Mouse (Mus musculus) lung, postnatal 14 days (tissue): ENCODE results near the gene Oaz1.
"Not testable (repeated sequence)": the region's sequence is repeated elsewhere in the genome, so short reads cannot be mapped to it uniquely, and the experiment has no call there.

ENCODE experiments used
- DNase-seq: peaks from one replicate; pipeline ENCODE4 v3.0.0; 2021

Oaz1 gene

DNA sequence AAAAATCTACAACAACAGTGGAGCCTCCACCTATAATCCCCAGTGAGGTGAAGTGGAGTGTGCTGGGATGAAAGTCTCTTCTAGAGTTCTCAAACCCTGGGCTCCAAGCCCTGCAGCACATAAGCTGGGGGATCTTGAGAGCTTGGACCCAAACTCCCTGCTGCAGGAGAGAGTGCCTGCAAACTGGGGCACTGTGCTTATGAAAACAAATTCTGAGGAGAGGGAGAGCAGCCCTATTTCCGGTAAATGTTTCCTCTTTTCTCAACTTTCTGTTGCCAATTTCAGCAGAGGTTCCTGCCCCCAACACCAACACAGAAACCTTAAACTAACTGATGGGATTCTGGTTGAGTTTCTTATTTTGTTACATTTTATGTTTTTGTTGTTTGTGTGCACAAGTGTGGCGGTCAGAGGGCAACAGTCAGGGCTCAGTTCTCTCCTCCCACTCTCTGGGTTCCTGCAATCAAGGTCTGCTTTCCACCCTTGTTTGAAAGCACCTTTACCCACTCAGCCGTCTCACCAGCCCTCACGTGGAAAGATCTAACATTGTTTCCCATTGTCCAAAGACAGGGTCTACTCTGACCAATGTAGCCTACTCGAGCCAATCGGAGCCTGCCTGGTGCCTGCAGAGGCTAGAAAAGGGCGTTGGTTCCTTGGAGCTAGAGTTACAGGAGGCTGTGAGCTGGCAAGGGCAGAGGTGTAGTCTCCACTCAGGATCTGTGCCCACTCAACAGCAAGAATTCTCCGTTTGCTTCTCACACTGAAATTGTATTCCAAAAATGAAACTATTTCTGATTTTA, 2.4 kb upstream of the Oaz1 start:
- no peak for DNase-seq

DNA sequence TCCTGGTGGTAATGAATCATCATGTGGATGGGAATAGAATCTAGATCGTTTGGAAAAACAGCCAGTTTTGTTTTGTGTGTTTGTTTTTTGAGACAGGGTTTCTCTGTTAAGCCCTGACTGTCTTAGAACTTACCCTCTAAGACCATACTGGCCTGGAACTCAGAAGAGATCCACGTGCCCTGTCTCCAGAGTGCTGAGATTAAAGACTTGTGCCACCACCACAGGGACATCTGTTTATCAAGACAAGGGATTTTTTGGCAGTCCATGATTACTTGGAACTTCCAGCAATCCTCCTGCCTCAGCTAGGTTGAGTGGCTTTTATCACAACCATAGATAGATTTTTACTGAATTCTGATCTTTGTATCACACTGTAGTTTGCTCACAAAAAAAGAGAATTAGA, 1.6 kb upstream of the Oaz1 start:
- DNase-seq, result no peak

DNA sequence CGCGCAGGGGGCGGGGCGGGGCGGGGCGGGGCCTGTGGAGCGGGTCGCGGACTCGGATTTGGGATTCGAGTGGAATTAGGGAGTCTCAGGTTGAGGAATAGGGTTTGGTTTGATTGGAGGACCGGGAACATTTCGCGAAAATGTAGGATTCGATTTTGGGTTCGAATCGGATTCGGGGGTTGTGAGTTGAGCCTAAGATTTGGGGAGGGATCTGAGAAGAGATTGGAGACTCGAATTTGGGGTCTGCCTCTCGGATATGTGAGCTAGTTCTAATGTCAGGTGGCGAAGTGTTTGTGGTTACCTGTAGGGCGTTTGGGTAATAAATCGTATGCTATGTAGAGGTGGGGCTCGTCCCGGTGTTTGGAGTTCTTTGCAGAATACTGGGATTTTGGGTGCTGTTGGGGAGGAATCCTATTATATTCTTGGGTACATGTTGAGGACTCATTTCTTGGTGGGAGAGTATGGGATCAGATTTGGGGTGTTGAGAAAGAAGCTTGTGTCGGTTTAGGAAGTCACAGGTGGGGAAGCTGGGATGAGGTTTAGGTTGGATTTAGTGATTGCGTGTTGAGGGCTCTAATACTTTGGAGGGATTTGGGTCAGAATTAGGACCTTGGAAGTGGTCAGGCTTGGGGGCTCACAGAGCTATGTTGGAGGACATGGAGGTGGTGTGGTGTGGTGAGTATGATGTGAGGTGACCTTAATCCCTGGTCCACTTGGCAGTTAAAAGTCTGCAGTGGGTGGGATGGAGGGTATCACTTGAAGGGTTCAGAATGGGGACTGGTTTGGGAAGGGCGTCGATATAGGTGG, 810 bp downstream of the Oaz1 start:
- DNase-seq, result no peak

DNA sequence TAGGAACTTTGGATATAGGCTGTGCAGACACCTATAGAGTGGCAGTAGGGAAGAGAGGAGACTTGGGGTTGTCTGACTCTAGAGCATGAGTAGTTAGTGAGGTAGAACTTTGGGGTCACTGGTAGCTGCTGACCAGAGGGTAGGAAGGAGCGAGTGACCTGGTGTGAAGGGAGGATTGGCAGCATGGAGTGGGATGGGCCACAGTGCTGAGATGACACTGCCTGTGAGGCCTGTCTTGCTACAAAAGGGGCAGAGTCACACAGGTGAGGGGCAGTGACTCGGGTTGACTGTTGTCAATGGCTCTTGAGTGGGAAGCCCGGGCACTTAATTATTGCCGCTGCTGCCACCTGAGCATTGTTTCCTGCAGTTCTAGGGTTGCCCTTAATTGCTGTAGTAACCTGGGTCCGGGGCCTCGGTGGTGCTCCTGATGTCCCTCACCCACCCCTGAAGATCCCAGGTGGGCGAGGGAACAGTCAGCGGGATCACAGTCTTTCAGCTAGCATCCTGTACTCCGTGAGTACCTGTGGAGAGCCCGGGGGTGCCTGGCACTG, 1.5 kb downstream of the Oaz1 start:
- no peak for DNase-seq

DNA sequence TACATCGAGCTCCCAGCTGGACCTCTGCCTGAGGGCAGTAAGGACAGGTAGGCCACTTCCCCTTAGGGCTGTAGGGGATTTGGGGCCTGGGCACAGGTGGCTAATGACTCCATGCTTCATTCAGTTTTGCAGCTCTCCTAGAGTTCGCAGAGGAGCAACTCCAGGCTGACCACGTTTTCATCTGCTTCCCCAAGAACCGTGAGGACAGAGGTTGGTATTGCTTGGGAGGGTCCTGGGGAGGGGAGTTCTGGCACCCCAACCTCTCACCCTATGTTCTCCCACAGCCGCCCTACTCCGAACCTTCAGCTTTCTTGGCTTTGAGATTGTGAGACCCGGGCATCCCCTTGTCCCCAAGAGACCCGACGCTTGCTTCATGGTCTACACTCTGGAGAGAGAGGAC, 2.1 kb downstream of the Oaz1 start:
- DNase-seq, result not testable (repeated sequence)

DNA sequence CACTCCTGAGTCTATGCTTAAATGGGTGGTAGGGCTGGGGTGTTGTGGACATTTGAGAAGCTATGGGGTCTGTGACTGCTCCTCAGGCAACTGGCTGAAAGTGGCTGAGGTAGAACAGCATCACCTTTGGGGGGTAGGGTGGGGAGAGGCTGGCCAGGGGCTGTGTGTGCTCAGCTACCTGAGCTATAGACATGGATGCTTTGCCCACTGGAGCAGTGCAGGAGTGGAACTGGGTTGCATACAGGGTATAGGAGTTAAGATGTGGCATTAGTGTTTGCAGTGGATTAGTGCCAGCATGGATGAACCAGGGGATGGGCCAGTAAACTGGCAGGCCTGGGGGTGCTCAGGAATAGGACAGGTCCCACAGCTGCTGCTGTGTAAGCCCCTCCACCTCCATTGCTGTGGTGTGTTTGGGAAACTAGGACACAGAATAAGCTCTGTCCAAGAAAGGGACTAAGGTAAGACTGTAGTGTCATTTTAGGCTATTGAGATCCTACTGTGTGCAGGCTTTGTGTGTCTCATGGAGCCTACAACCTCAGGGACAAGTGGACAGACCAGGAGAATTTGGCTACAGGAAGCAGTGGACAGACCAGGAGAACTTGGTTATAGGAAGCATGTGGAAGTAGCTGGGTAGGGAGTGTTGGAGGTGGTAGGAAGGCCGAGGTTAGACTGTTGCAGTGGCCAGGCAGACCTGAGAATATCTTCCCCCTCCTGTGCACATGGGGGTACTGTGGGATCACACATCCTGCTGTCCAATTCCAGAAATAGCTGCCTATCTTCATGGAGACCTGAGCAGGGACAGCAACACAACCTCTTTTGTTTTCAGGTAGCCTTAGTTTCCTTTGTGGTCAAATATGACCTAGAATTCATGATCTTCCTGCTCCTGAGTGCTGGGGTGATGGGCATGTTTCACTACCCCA, 3.2 kb downstream of the Oaz1 start:
- no peak for DNase-seq

DNA sequence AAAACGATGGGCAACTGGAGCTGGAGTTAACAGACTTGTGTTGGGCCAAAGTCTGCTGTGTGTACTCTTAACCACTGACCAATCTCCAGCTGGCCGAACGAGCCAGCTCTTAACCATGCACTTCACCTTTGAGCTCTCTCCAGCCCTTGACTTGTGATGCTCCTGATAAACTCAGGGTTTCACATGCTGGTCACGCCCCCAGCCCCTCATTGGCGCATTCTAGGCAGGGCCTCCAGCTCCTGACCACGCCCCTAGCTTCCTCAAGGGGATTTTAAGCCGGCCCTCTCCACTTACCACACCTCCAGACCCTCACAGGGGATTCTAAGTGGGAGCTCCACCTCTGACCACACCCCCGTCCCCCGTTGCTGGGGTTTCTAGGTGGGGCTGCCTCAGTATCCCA, 4.7 kb downstream of the Oaz1 start:
- peak; percentile 69 for DNase-seq

DNA sequence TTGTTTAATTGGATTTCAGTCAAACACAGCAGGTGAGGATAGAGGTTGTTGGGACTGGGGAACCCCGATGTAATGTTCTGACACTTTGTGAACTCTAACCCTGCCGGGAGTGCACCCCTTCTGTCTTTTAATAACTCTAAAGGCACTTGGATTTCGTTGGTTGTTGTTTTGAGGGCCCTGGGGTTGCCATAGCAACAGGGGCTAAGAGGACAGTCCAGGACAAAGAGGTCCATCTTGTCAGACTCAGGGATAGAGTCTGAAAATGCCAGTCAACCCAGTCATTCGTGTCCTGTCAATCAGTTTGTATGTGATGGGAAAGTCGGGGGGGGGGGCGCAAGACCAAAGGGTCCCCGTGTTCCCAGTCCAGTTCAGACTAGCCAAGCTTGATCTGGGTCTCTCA, 6.4 kb downstream of the Oaz1 start:
- no peak for DNase-seq

DNA sequence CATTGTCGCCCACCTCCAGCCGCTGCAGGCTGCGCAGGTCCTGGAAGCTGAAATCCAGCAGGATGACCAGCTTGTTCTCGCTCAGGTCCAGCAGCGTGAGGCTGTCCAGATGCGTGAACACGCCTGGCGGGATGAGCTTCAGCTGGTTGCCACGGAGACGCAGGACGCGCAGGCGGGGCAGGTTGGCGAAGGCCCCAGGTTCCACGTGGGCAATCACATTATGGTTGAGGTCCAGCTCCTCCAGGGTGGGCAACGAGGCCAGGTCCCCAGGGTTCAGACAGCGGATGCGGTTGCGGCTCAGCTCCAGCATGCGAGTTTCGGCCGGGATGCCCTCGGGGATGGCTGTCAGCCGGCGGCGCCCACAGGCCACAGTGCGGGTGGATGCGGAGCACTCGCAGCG, 9.2 kb downstream of the Oaz1 start:
- no peak for DNase-seq

DNA sequence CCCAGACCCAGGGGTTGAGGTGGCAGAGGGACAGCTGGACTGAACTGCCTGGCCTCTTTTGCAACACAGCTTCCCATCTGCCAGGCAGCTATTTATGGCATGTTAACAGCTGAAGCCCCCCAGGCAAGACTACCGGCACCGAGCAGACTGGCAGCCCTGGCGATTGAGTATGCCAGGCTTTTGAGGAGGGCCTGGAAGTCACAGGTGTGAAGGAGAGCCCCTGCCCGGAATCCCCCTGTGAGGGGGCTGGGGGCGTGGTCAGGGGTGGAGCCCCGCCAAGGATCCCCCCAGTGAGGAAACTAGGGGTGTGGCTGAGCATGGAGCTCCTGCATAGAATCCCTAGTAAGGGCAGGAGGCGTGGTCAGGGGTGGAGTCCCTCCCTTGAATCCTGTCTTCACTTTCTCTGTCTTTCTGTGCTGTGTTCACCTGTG, 10.5 kb downstream of the Oaz1 start:
- DNase-seq, result no peak

DNA sequence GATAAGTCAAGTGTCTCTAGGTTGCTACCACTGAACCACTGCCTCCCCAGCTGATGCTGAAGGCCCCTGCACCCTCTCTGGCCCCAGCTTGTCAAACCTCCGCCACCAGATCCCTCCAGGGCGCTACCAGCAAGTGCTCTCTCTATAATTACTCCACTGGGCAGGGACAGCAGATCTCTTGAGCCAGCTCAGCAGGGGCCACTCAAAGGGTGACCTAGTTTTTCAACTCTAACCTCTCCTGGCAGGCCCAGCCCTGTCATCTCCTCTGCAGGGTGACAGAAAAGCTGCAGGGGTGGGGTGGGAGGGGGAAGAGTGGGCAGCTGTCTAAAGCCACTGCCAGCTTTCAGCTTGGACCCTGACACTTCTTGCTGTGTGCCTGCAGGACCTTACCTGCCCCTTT, 11.4 kb downstream of the Oaz1 start:
- no peak for DNase-seq

DNA sequence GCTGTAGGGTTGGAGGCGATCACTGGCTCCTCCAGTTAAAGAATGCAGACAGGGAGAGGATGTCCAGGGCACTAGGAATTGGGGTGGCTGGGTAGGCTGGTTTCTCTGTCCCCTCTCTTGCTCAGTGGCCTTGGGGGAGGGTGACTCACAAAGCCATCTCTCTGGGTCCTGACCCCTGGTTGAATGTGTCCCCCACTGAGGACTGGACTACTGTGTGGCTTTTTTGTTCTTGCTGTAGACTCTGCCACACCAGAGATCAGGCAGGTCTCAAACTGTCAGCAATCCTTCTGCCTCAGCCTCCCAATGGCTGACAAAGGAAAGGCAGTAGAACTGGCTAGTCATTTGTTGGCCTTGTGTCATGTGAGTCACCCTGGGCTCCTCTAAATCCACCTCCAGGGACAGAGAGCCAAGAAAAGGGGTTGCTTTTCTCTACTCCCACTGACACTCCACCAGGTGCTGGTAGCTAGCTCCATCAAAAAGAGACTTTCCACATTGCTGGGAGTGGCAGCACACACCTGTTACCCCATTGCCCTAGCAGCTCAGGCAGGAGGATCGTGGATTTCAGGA, 12.0 kb downstream of the Oaz1 start:
- DNase-seq, result no peak

DNA sequence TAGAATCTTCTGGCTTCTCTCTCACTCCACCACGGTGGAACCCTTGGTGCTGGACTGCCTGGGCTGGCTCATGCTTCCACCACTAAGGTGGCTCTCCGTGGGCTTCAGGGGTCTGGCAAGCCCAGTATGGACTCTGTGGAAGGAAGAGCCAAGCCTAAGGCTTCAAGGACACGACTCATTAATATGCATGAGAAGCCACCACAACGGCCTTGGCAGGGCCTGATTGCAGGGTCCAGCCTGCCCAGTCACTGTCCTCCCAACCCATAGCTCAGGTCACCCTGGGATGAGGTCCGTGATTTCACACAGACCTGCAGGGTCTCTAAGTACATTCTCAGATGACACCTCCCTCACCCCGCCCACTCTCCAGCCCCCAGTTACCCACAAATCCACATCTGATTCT, 13.4 kb downstream of the Oaz1 start:
- DNase-seq, result no peak

DNA sequence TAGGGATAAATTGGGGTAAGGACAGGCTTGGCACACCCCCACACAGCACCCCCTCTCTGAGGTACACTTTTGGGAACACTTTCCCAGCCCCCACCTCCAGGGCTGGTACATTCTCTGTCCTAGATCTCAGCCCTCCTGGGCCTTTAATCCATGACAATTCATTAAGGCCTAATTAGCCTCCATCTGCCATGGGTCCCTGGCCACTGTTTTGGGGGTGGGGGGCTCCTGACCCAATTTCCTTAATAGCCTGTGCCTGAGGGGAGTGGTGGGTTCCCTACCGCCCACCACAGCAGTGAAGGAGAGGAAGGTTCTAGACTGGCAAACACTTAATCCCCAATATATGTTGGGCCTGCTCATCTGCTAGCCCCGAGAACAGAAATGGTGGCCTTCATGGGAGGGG, 15.2 kb downstream of the Oaz1 start:
- no peak for DNase-seq

DNA sequence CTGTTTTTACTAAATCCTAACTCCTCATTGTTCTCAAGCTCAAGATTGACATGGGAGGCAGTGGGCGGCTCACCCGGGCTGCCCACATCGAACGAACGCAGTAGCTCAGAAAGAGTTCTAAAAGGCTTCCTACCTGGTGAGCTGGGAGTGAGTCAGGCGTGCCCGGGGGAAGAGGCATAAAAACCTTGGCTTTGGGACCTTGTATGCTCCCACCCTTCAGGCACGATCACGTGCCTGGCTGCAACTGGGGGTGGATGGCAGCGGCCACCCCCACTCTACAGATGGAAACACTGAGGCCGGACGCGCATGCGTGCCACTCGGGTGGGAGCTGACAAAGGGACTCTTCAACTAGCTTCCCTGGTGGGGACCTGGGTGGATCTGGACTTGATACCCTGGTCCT, 15.9 kb downstream of the Oaz1 start:
- no peak for DNase-seq

DNA sequence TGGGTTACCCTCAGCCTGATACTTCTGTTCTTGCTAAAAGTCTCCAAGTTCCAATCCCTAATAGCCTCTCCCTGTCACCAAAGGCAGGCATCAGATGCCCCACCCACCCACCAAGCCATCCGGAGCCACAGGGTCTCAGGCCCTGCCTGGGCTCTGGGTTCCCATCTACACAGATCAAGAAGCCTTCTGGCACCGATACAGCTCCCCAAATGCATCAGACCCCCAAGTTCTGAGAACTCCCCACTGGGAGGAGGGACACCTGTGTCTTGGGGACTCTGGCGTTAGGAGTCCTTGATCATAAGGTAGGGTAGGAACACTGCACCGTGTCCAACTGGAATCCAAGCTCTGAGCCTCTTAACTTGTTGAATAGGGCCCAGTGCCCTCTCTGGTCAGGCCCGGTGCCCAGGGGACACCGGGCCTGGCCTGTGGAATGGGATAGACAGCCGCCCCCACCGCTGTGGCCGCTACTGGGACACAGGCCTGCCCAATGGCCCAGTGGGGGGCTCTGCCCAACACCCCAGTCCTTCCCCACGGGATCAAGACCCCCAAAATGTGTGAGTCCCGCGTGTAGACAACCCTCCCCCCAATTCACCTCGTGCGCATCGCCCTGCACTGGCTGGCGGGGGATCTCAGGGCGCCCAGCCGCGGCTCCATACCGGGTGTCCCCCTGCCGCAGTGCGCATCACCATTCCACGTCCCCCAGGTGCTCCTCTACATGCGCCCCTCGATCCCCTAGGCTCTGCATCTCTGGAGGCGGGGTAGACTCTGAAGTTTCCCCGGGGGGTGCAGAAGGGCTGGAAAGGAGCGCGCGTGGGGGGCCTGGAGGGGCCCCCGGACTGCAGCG, 16.9 kb downstream of the Oaz1 start:
- DNase-seq, result no peak

DNA sequence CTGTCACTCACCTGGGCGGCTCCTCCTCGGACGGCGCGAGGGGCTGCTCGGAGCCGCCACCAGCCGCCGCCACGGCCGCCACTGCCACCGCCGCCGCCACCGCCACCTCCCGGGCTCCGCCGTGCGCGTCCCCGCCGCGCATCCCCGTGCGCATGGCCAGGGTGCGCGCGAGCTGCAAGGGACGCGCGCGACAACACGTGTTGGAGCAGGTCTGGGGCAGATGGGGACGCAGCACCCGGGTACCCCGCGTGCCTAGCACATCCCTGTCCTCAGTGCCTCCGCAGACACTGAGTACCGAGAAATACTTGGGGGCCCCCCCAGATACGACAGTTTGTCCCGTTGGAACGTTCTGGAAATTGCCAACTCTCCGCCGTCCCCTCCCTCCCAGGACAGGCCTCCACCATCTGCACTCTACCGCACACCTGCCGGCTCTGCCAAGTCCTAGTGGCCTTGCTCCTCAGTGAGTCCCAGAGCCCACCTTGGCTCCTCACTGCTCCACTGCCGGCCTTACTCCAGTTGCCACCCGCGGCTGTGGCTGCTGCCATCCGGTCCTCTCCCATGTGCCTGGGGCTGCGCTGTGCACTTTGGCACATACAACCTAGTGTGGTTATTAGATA, 17.6 kb downstream of the Oaz1 start, which contains the start of gene Lingo3:
Lingo3 (minus strand) TSS at position 109 of the 617 bp plus-strand sequence.
- no peak for DNase-seq

DNA sequence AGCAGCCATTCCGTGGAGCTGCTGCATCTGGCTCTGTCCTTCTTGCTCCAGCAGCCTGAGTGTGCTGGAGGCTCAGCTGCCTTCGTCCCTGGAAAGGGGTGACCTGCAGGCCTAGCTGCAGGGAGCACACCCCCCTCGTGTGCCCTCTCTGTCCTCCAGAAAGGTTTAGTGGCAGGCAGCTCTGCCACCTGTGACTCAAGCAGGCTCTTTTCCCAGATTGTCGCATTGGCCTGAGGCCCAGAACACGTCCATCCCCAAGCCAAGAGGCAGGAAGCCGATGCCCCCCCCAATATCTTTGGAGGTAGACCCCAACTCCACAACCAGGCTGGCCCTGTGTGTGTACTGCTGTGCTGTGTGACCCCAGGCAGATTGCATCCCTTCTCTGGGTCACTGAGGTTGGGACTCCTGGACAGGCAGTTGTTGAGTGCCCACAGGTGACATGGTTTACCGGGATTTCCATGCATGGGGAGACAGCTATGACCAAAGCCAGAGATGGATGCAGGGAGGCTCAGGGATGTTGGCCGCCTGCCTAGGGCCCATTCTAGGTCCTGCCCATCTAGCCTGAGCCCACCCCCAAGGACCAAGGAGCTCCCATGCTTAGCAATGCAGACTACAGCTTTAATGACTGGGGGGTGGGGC, 18.7 kb downstream of the Oaz1 start:
- DNase-seq, result no peak

DNA sequence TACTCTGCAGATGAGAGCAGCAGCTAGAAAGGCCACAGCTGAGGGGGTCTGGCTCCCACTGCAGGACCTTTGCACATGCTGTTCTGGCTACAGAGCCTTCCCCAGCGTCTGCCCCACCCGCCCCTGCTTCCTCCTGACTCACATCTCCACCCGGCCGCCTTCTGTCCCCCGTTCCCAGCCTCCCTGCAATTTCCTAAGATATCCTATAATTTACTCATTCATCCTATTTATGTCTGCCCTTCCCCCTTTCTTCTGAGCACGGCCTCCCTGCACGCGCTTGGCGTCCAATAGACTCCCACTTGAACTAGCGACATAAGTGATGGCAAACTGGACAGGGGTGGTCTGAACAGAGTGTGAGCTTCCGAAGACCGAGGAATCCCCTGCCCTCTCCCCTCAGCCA, 19.3 kb downstream of the Oaz1 start:
- no peak for DNase-seq

DNA sequence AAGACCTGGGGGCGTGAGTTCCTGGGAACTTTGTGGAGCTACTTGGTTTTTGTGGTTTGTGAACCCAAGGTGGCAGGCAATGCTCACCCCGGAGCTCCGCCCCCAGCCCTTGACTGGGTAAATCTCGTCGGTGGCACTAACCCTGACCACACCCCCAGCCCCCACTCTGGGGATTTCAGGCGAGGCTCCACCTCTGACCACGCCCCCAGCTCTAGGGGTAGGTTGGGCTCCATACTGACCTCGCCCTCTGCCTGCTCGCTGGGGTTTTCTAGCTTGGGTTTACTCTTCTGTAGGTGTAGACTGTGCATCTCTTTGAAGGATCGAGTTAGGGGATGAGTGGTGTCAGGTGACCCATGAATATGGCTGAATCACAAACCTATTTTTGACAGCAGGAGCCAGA, 22.1 kb downstream of the Oaz1 start:
- DNase-seq, result peak; percentile 55
